Mouse (Mus musculus) lung, adult 2 months (tissue): ENCODE data around the gene Zfp609.

ENCODE experiments used
- CTCF ChIP-seq: fragments of 200-500 bp; IDR thresholded peaks from 2 replicates; pipeline ENCODE4 v1.5.1; 2011; ENCODE audit warnings: mild to moderate bottlenecking, low read length, control low read depth; ENCODE audit not compliant: insufficient read depth
- POLR2A ChIP-seq: fragments of 200-500 bp; IDR thresholded peaks from 2 replicates; pipeline ENCODE4 v1.6.1; 2011; ENCODE audit warnings: low read depth, mild to moderate bottlenecking, control low read depth, low read length, borderline replicate concordance; ENCODE audit errors: extremely low read depth

DNA sequence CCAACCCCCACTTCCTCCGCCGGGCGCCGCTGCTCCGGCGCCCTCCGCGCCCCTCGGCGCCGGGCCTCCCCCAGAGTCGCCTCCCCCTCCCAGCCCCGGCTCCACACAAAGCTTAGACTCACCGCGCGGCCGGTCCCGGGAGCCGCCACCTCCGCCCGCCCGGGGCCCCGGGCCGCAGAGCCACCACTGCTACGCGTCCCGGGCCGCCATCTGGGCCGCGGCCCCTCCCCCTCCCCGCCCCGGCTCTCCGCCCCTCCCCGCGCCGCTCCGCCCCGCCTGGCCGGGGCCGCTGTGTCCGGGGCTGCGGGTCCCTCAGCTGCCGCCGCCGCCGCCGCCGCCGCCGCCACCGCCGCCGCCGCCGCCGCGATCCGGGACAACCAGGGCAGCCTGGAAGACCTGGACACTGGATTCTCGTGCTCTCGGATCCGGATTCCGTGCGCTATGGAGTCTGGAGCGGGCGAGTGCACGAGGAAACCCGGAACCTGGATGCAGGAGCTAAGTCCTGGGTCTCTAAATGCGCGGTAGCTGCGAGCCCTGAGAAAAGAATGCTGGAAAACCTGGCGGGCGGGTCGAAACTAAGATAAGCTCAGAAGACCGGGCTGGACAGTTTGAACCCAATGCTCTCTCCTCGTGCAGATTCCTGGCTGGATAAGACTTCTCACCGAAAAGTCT, at the start of gene Zfp609:
- TF ChIP-seq POLR2A: no peak
- no peak for TF ChIP-seq CTCF
